Mouse (Mus musculus) kidney, adult 18-20 months (tissue): ENCODE measurements around the gene Rassf5.

Experiments used
- DNase-seq: peaks from one replicate; pipeline ENCODE4 v3.0.0; 2021

Rassf5 gene

DNA sequence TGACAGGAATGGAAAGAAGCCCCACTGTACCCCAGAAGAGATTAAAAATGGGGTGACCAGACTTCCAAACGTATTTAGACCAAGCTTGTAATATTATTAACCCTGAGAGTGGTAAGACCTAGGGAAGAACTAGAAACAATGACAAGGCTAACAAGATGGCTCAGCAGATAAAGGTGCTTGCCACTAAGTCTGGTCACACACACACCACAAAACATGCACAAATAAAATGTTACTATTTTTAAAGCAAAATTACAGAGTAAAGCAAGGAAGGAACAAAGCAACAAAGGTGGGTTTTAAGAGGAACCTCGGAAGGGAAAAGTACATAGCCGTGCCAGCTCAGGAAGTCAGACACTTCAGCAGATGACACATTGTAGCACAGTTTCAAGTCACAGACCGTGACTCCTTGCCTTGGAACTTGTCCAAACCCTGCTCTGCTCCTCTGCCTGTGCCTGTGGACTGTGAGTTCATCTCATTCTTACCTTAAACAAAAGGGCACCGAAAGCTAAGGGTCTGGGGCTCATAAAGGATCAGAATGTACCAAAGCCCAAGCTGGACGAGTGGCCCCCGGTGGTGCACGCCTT, 110.0 kb downstream of the Rassf5 start:
- peak; percentile 50 for DNase-seq

DNA sequence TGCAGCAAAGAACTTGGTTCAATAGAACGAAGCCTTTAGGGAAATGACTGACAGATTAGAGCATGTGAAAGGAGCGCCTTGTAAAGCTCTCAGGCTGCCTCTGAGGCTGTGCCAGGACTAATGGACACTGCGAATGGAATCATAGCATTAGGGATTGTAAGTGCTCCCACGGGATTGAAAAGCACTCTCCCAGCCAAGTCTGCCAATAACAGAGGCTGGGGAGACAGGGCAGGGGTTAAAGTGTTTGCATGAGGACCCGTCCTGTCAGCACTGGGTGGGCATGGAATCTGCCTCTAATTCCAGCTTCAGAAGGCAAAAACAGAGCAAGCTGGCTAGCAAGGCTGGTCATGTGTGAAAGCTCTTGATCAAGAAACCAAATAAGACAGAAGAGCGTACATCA, 110.8 kb downstream of the Rassf5 start:
- DNase-seq = no peak
